Mouse (Mus musculus): Measurements from ENCODE around the gene Traf7. TPM values are rescaled to one million over a fixed set of nuclear protein-coding genes. Genes with fewer than 3 reads are reported as not detected.

Gene Traf7
- polyA plus RNA-seq, 1 experiment from 2014 or later = 42.6 TPM

GRCm38 (mm10) chr17:24468636-24469246 lies 59.0 kb downstream of the Traf7 start:
- Histone ChIP-seq H3K4me3 (ENCODE audit: low read depth, low read length) (no peak overlapping the region), H3K4me1 (replicated peaks; ENCODE audit: control insufficient read depth, insufficient read depth) (0 out of 2 replicates have a peak, but pooled peaks cover 6% of the 10 kb centered on the region), H3K27me3 (ENCODE audit: control insufficient read depth, insufficient read depth, low read length) (no peaks in the 10 kb centered on the region), H3K36me3 (ENCODE audit: control insufficient read depth, insufficient read depth, low read length) (no peaks in the 10 kb centered on the region), H3K27ac (replicated peaks) (no peak overlapping the region), H3K9me3 (ENCODE audit: control insufficient read depth, low read length) (no peaks in the 10 kb centered on the region), H3K4me2 (replicated peaks; ENCODE audit: low read depth) (no peak overlapping the region), H3K9ac (ENCODE audit: low read length) (no peak overlapping the region)
- ATAC-seq (ENCODE audit: low FRiP score, low TSS enrichment) = no peak
- no peak for TF ChIP-seq CTCF (IDR thresholded peaks at IDR 0.05; ENCODE audit: low read depth)
- TF ChIP-seq EP300 (optimal IDR thresholded peaks at IDR 0.05) = no peak
- WGBS = 91% methylated on average over 5 of the region's 5 CpGs
- no peak for DNase-seq (ENCODE audit: low spot score)

GRCm38 (mm10) chr17:24463374-24464133 lies 64.2 kb downstream of the Traf7 start:
- ATAC-seq (ENCODE audit: low FRiP score, low TSS enrichment) (peak; percentile 47; the same call in 1 of the 2 replicates), DNase-seq (ENCODE audit: low spot score) (no peak)
- TF ChIP-seq CTCF (IDR thresholded peaks at IDR 0.05; ENCODE audit: low read depth) (peak; percentile 27), EP300 (optimal IDR thresholded peaks at IDR 0.05) (no peak)
- H3K9me3 ChIP-seq (ENCODE audit: control insufficient read depth, low read length) = no peaks in the 10 kb centered on the region
- no peak overlapping the region for H3K9ac ChIP-seq (ENCODE audit: low read length)
- no peak overlapping the region for H3K27ac ChIP-seq (replicated peaks)
- no peaks in the 10 kb centered on the region for H3K36me3 ChIP-seq (ENCODE audit: control insufficient read depth, insufficient read depth, low read length)
- no peaks in the 10 kb centered on the region for H3K4me1 ChIP-seq (replicated peaks; ENCODE audit: control insufficient read depth, insufficient read depth)
- H3K4me3 ChIP-seq (ENCODE audit: low read depth, low read length) = no peak overlapping the region
- H3K27me3 ChIP-seq (ENCODE audit: control insufficient read depth, insufficient read depth, low read length) = no peaks in the 10 kb centered on the region
- H3K4me2 ChIP-seq (replicated peaks; ENCODE audit: low read depth) = no peak overlapping the region
- 53% methylated on average over 6 of the region's 6 CpGs for WGBS

GRCm38 (mm10) chr17:24462932-24463331 lies 64.8 kb downstream of the Traf7 start:
- Histone ChIP-seq H3K4me3 (ENCODE audit: low read depth, low read length) (no peak overlapping the region), H3K27ac (replicated peaks) (no peak overlapping the region), H3K9me3 (ENCODE audit: control insufficient read depth, low read length) (no peaks in the 10 kb centered on the region), H3K27me3 (ENCODE audit: control insufficient read depth, insufficient read depth, low read length) (no peaks in the 10 kb centered on the region), H3K4me1 (replicated peaks; ENCODE audit: control insufficient read depth, insufficient read depth) (no peaks in the 10 kb centered on the region), H3K9ac (ENCODE audit: low read length) (no peak overlapping the region), H3K36me3 (ENCODE audit: control insufficient read depth, insufficient read depth, low read length) (no peaks in the 10 kb centered on the region), H3K4me2 (replicated peaks; ENCODE audit: low read depth) (no peak overlapping the region)
- ATAC-seq (ENCODE audit: low FRiP score, low TSS enrichment) (no peak), DNase-seq (ENCODE audit: low spot score) (no peak)
- TF ChIP-seq EP300 (optimal IDR thresholded peaks at IDR 0.05) (no peak), CTCF (IDR thresholded peaks at IDR 0.05; ENCODE audit: low read depth) (no peak)
- WGBS = 76% methylated on average over 1 of the region's 1 CpGs

- 77% methylated on average over 2 of the region's 2 CpGs for WGBS
These were observed 66.2 kb downstream of the Traf7 start for GRCm38 (mm10) chr17:24461580-24461979.

More at GRCm38 (mm10) chr17:24461580-24461979, 66.2 kb downstream of the Traf7 start:
- peak; percentile 52 for DNase-seq (ENCODE audit: low spot score)
- H3K9ac ChIP-seq (ENCODE audit: low read length) = no peak overlapping the region
- no peaks in the 10 kb centered on the region for H3K9me3 ChIP-seq (ENCODE audit: control insufficient read depth, low read length)
- no peaks in the 10 kb centered on the region for H3K36me3 ChIP-seq (ENCODE audit: control insufficient read depth, insufficient read depth, low read length)
- no peak overlapping the region for H3K27ac ChIP-seq (replicated peaks)
- peak; percentile 58; the same call in 1 of the 2 replicates for ATAC-seq (ENCODE audit: low FRiP score, low TSS enrichment)
- TF ChIP-seq CTCF (IDR thresholded peaks at IDR 0.05; ENCODE audit: low read depth) (peak; percentile 76), EP300 (optimal IDR thresholded peaks at IDR 0.05) (no peak)
- no peak overlapping the region for H3K4me3 ChIP-seq (ENCODE audit: low read depth, low read length)
- no peaks in the 10 kb centered on the region for H3K4me1 ChIP-seq (replicated peaks; ENCODE audit: control insufficient read depth, insufficient read depth)
- H3K27me3 ChIP-seq (ENCODE audit: control insufficient read depth, insufficient read depth, low read length) = no peaks in the 10 kb centered on the region
- no peak overlapping the region for H3K4me2 ChIP-seq (replicated peaks; ENCODE audit: low read depth)

Other genes starting within 250 kb of the Traf7 start
- 0.15 TPM in 1 of 2 replicates, not detected in the other for gene Abca17, start 176.9 kb downstream of the Traf7 start, polyA plus RNA-seq (2015; fragmentation: Nextera tagmentation; extraction: Ambion mirVana)
- 9.2 and 10.9 TPM in 2 replicates for gene Abca3, start 176.0 kb downstream of the Traf7 start, polyA plus RNA-seq (2015; fragmentation: Nextera tagmentation; extraction: Ambion mirVana)
- 106 and 113 TPM in 2 replicates for gene Rnps1, start 113.4 kb downstream of the Traf7 start, polyA plus RNA-seq (2015; fragmentation: Nextera tagmentation; extraction: Ambion mirVana)
- gene Eci1, start 101.3 kb downstream of the Traf7 start, polyA plus RNA-seq (2015; fragmentation: Nextera tagmentation; extraction: Ambion mirVana) = 250 and 263 TPM in 2 replicates
- gene Dnase1l2, start 84.8 kb downstream of the Traf7 start, polyA plus RNA-seq (2015; fragmentation: Nextera tagmentation; extraction: Ambion mirVana) = 88.0 and 98.5 TPM in 2 replicates
- gene E4f1, start 57.6 kb downstream of the Traf7 start, polyA plus RNA-seq (2015; fragmentation: Nextera tagmentation; extraction: Ambion mirVana) = 12.0 and 12.5 TPM in 2 replicates
- gene Pgp, start 57.5 kb downstream of the Traf7 start, polyA plus RNA-seq (2015; fragmentation: Nextera tagmentation; extraction: Ambion mirVana) = 45.4 and 48.9 TPM in 2 replicates
- 0.13 TPM in 1 of 2 replicates, not detected in the other for gene Bricd5, start 54.1 kb downstream of the Traf7 start, polyA plus RNA-seq (2015; fragmentation: Nextera tagmentation; extraction: Ambion mirVana)
- 12.4 and 13.4 TPM in 2 replicates for gene Mlst8, start 48.9 kb downstream of the Traf7 start, polyA plus RNA-seq (2015; fragmentation: Nextera tagmentation; extraction: Ambion mirVana)
- gene Caskin1, start 39.3 kb downstream of the Traf7 start, polyA plus RNA-seq (2015; fragmentation: Nextera tagmentation; extraction: Ambion mirVana) = 0.84 and 1.3 TPM in 2 replicates
- gene Rab26, start 6.3 kb upstream of the Traf7 start, polyA plus RNA-seq (2015; fragmentation: Nextera tagmentation; extraction: Ambion mirVana) = 0.82 and 0.85 TPM in 2 replicates
- 10.9 and 12.3 TPM in 2 replicates for gene Pkd1, start 21.9 kb upstream of the Traf7 start, polyA plus RNA-seq (2015; fragmentation: Nextera tagmentation; extraction: Ambion mirVana)
- 36.2 and 37.0 TPM in 2 replicates for gene Tsc2, start 104.7 kb upstream of the Traf7 start, polyA plus RNA-seq (2015; fragmentation: Nextera tagmentation; extraction: Ambion mirVana)
- gene Nthl1, start 104.7 kb upstream of the Traf7 start, polyA plus RNA-seq (2015; fragmentation: Nextera tagmentation; extraction: Ambion mirVana) = 8.0 and 8.4 TPM in 2 replicates
- 37.9 and 38.0 TPM in 2 replicates for gene Slc9a3r2, start 122.4 kb upstream of the Traf7 start, polyA plus RNA-seq (2015; fragmentation: Nextera tagmentation; extraction: Ambion mirVana)
- gene Npw, start 130.5 kb upstream of the Traf7 start, polyA plus RNA-seq (2015; fragmentation: Nextera tagmentation; extraction: Ambion mirVana) = 1.2 and 1.8 TPM in 2 replicates
- 9.7 and 12.4 TPM in 2 replicates for gene Zfp598, start 141.7 kb upstream of the Traf7 start, polyA plus RNA-seq (2015; fragmentation: Nextera tagmentation; extraction: Ambion mirVana)
- gene Syngr3, start 162.0 kb upstream of the Traf7 start, polyA plus RNA-seq (2015; fragmentation: Nextera tagmentation; extraction: Ambion mirVana) = 5.0 and 5.9 TPM in 2 replicates
- gene Gfer, start 168.2 kb upstream of the Traf7 start, polyA plus RNA-seq (2015; fragmentation: Nextera tagmentation; extraction: Ambion mirVana) = 27.2 and 27.7 TPM in 2 replicates
- 3.3 and 3.7 TPM in 2 replicates for gene Noxo1, start 168.3 kb upstream of the Traf7 start, polyA plus RNA-seq (2015; fragmentation: Nextera tagmentation; extraction: Ambion mirVana)
- gene Tbl3, start 179.7 kb upstream of the Traf7 start, polyA plus RNA-seq (2015; fragmentation: Nextera tagmentation; extraction: Ambion mirVana) = 33.7 and 36.3 TPM in 2 replicates
- 0.10 TPM in 1 of 2 replicates, not detected in the other for gene Rnf151, start 190.1 kb upstream of the Traf7 start, polyA plus RNA-seq (2015; fragmentation: Nextera tagmentation; extraction: Ambion mirVana)
- gene Rps2, start 190.2 kb upstream of the Traf7 start, polyA plus RNA-seq (2015; fragmentation: Nextera tagmentation; extraction: Ambion mirVana) = 1,081 and 1,135 TPM in 2 replicates
- 256 and 269 TPM in 2 replicates for gene Ndufb10, start 196.5 kb upstream of the Traf7 start, polyA plus RNA-seq (2015; fragmentation: Nextera tagmentation; extraction: Ambion mirVana)
- 0.23 and 0.28 TPM in 2 replicates for gene Rpl3l, start 199.9 kb upstream of the Traf7 start, polyA plus RNA-seq (2015; fragmentation: Nextera tagmentation; extraction: Ambion mirVana)
- gene Msrb1, start 208.7 kb upstream of the Traf7 start, polyA plus RNA-seq (2015; fragmentation: Nextera tagmentation; extraction: Ambion mirVana) = 51.7 and 54.2 TPM in 2 replicates
- gene Hs3st6, start 225.1 kb upstream of the Traf7 start, polyA plus RNA-seq (2015; fragmentation: Nextera tagmentation; extraction: Ambion mirVana) = 1.4 and 1.8 TPM in 2 replicates

Measured in stomach, postnatal 0 days (tissue).